Mouse (Mus musculus): ENCODE results near the gene Odf3b.
A peak's percentile ranks its signal among the peaks of the same experiment; 100 is the strongest.

Odf3b gene

DNA sequence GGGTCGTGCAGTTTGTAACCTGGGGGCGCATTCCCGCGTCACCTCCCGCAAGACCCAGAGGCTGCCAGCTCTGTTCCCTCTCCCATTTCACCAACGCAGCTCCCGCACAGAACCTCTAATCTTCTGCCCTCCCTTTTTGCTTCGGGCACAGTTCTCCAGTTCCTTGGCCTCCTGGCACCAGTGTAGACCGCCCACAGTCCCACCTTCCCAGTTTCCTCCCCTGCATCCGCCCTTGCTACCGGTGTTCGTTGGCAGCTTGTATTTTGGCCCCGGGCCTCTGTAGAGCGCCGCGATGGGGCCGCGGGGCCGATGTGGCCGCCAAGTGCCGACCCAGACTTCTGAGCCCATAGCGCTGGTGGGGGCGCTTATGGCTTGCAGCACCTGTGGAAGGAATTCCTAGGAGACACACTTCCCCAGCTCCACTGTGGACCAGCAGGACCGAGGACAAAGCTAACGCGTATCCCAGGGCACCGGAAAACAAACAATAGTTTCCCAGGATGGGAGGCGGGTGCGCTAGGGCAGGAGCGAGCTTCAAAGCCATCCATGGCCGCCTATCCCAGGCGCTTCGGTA, at the start of gene Odf3b:
Odf3b (minus strand) TSS at position 452 of the 571 bp plus-strand sequence.
- peak; percentile 90 for DNase-seq (ENCODE audit: low read depth, low spot score)

DNA sequence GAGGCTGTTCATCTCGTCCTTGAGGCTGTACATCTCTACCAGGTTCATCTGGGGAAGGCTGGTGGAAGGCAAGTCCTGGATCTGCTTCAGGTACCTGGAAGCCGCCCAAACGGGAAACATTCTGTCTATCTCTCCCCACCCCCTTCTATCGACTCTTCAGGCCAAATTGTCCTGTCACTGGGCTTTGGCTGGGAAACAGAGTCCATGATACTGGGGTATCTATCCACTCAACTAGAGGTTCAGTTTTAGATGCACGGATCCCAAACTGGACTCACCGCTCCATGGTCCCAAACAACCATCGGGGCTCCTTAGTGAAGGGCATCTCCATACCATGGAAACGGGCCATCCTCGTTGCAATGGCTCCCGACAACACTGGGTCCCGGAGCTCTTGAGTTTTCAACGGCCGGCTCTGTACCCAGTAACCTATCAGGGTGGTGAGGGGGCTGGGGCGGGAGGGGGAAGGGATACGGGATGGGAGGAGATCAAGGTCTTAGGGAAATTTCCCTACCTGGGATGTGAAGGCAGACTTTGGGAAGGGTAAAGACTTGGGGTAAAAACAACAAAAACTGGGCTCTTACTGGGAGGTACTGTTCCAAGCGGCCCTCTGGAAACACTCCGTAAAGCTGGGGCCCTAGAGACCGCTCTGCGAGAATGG, 49.2 kb upstream of the Odf3b start:
- no peak for DNase-seq (ENCODE audit: low read depth, low spot score)

DNA sequence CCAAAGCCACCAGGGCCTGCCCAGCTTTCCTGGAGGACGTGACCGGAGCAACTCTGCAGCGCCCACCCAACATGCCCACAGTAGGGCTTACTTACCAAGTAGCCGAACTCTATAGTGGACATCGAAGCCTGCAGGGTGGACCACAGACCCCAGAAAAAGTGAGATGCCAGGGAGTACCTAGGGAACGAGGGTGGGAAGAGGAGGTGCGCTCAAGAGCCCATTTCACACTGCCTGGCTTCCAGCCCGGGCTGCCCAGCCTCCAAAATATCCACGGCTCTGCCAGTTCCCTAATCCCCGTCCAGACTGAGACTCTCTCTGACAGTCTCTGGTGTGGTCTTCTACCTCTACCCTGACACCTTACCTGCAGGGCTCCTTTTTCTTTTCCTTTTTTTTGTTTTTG, 47.6 kb upstream of the Odf3b start:
- DNase-seq (ENCODE audit: low read depth, low spot score) = no peak

DNA sequence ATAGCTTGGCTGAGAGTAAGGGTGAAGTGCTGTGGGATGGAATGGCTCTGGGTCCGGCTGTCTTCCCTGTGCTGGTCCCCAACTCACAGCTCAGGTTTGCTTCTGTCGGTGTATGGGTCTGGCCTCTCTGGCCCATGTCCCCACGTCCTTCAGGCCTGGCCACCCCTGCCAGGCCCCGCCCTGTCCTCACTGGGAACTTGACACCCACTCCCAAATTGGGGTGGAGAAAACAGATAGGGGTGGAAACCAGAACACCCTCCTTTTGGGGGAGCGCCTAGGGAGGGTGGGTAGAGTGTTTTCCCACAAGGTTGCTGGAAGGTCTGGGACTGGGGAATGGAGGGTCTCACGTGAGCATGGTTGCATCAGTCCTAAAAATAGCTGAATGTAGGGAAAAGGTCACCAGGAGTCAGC, 46.6 kb upstream of the Odf3b start, which contains the start of gene Cpt1b:
Cpt1b (minus strand) TSS at position 153 of the 411 bp plus-strand sequence.
- no peak for DNase-seq (ENCODE audit: low read depth, low spot score)

DNA sequence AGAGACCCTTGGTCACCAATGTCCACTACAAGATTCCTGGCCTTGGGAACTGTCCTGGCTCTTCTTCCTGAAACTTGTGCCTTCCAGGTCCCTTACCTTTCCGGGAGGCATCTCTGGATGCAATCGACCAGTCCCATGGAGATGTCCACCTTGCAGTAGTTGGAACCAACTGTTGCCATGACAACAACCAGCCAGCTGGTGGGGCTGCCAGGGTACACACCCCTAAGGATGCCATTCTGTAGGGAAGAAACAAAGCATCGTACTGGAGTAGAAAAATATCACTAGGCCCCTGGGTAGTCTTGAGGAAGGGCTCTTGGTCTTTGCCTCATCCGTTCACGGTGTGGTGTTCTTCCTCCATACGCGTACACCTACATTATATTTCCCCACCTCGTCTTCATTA, 45.5 kb upstream of the Odf3b start:
- DNase-seq (ENCODE audit: low read depth, low spot score) = no peak

DNA sequence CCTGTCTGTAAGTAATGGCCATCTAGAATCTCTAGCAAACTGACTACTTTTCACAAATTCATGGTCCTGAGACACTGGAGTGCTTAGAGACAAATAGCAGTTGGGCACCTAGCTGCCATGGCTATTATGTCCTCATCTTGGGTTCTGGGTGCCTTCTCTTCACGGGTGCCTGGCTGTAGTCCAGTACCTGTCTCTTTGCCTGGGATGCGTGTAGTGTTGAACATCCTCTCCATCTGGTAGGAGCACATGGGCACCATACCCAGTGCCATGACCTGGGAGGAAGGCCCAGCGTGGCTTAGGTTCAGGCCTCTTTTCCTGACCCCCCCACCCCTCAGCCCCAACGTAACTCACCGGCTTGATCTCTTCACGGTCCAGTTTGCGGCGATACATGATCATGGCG, 42.9 kb upstream of the Odf3b start:
- DNase-seq (ENCODE audit: low read depth, low spot score) = peak; percentile 33

DNA sequence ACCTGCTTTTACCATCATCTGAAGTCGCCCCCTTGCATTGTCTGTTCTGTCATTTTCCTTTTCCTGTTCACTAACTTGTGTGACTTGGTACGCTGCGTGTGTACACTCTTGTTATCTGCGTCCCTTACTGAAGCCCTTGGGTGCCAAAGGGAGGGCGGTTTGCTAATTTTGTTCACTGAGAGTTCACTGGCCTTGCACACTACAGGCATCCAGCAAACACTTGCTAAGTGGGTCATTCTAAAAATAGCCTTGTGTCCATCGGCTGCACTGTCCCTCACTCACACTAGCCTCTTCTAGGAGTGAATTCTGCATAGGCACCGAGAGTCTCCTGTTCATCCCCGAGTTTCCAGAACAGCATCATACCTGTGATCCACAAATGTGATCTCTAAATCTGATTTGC, 36.2 kb upstream of the Odf3b start:
- peak; percentile 58 for DNase-seq (ENCODE audit: low read depth, low spot score)

DNA sequence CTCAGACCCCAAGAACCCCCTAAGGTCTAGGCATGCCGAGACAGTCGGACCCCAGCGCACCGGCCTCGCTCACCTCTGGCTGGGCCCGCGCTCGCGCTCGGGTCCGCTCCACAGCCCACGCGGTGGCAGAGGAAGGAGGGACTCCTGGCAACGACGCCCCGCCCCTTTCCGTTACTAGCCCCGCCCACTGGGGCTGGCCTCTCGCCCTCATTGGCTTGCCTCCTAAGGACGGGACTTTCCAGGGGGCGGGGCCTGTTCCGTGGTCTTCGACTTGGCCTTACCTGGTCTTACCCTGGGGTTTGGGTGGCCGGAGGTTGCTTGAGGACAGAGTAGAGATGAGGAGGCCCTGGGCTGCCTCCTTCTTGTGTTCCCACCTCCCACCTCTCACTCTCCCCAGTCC, 31.0 kb upstream of the Odf3b start, which contains the start of gene Syce3:
Syce3 (minus strand) TSS at position 386 of the 400 bp plus-strand sequence.
- no peak for DNase-seq (ENCODE audit: low read depth, low spot score)

DNA sequence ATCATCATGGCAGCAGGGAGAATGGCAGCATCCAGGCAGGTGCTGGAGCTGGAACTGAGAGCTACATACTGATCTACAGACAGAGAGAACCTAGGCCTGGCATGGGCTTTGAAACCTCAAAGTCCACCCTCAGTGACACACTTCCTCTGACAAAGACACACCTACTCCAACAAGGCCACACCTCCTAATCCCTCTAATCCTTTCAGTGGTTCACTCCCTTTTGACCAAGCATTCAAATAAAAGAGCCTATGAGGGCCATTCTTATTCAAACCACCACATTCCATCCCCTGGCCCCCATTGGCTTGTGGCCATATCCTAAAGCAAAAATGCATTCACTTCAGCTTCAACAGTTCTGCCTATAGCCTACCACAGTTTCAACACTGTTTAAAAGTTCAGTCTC, 27.6 kb upstream of the Odf3b start:
- DNase-seq (ENCODE audit: low read depth, low spot score) = no peak

DNA sequence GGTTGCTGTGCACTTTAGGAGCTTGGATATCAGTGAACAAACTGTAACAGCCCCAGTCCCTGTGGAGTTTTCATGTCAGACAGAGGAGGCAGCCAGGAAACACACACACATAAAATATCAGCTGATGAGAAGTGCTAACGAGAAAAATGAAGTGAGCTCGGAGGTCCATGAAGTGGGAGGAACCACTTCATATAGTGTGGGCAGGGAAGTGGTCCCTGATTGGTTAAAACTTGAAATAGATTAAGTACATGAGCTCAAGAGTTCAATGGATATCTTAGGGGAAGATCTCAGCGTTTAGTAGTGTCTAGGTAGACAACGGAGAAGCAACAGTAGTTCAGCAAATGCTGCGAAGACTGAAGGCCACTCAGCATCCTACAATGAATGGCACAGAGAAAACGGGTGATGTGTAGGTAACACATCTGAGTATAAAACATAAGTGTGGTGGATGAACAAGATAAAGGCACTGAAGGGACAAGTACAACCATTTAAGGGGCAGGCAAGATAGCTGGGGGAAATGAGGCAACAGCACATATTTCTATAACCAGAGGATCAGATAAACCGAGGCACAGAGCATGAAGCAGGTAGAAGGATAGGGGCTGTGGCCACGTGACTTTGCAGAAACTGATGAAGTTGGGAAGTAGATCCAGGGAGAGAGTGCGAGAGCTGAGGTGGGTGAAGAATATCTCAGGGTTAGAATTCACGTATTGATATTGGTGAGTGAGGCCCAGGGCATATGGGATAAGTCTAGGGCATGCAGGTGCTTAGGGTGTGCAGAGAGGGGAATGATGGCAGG, 25.9 kb upstream of the Odf3b start:
- no peak for DNase-seq (ENCODE audit: low read depth, low spot score)

DNA sequence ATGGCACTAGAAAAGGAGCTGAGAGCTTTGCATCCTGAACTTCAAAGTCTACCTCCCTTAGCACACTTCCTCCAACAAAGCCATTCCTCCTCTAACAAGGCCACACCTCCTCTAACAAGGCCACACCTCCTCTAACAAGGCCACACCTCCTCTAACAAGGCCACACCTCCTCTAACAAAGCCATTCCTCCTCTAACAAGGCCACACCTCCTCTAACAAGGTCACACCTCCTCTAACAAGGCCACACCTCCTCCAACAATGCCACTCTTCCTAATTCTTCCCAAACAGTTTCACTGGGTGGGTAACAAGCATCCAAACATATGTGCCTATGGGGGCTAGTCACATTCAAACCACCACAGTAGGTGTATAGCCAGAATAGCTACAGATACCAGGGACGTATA, 23.4 kb upstream of the Odf3b start:
- no peak for DNase-seq (ENCODE audit: low read depth, low spot score)

DNA sequence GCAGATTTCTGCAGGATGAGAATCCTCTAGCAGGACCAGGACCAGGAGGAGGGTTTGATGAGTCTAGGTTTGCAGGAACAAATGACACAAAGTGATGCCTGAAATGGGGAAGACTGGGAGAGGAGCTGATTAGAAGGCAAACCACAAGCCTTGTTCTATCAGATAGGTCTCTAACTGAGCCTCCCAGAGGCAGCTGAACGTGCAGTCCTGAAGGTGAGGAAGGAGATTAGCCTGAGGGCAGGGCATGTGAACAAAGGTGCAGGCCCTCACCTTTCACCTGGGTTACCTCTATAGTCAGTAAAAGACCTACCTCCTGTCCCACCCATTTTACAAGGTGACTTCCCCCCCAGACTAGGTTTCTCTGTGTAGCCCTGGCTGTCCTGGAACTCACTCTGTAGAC, 20.6 kb upstream of the Odf3b start:
- no peak for DNase-seq (ENCODE audit: low read depth, low spot score)

DNA sequence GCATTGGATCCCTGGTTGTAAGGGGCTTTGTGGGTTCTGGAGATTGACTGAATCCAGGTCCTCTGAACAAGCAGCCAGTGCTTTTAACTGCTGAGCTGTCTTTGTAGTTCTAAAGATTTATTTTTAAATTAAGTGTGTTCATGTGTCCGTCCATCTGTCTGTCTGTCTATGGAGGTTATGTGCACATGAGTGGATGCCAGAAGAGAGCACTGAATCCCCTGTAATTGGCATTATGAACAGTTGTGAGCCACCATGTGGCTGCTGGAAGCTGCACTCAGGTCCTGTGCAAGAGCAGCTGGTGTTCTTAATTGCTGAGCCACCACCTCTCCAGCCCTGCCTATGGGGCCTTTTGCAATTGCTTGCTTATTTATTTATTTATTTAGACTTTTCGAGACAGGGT, 19.1 kb upstream of the Odf3b start:
- peak; percentile 31 for DNase-seq (ENCODE audit: low read depth, low spot score)

DNA sequence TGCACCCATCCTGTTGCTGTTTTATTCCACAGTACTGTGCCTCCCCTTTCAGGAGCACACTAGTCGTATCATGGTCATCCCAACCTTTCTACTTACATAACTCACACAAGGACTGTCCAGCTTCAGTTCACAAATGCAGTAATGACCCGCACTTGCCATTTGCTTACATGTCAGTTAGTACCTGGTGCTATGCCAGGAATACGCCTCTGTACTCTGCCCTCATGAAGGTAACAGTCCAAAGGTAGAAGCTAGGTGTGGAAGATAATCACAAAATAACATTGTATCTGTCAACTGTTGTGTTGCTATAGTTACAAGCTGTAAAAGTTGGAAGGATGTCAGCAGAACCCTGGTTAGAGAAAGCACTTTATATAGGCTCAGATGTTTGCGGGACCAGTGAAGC, 17.8 kb upstream of the Odf3b start:
- DNase-seq (ENCODE audit: low read depth, low spot score) = no peak

DNA sequence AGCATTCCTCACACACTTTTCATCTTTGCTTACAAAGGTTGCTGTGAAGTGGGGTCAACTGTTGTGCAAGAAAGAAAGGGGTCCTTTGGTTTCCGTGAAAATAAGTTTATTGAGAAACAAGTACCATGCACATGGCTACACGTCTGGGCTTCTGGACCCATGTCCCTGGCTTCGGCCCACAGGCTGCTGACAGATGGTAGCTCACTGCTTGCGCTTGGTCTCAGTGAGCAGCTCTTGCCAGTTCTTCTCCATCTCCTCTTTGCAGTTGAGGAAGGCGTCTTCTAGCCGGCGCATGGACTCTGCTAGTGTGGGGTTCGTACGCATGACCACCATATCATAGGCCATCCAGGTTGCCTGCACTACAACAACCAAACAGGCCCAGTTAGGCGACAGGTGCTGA, 11.0 kb upstream of the Odf3b start:
- DNase-seq (ENCODE audit: low read depth, low spot score) = peak; percentile 59

DNA sequence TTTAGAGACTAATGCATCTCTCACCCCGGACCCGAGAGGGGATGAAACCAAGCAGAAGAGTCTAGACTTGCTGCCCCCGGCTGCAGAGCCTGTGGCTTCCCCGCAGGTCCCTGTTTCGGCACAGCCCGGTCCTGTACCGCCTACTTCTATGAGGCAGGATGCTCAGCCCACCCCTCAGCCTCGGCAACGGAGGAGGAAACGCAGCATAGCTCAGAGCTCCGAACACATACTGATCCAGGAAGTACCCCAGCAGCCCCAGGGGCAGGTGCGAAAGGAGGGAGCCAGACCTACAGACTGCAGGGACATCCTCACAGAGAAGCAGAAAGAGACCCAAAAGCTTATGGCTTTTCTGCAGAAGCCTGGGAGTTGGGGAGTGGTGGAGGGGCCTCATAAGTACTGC, 8.0 kb upstream of the Odf3b start:
- DNase-seq (ENCODE audit: low read depth, low spot score) = no peak

DNA sequence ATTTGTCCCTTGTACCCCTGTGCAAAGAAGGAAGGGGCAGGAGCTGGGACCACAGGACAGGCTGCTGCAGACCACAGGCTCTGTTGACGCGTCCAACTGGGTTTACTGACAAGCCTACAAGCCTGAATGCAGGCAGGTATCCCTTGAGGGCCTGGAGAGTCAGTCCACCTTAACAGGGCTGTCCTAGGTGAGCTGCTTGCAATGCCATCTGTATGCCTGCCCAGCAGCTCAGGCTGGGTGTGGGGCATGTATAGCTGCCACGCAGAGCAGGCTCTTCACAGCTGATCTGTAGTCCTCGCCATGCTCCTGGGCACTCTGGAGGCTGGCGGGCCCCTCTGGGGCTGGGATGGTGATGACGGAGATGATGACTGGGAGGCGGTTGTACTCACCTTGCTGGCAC, 5.5 kb upstream of the Odf3b start, which contains the start of gene Klhdc7b:
Klhdc7b (plus strand) TSS at position 301 of the 400 bp plus-strand sequence.
- no peak for DNase-seq (ENCODE audit: low read depth, low spot score)

DNA sequence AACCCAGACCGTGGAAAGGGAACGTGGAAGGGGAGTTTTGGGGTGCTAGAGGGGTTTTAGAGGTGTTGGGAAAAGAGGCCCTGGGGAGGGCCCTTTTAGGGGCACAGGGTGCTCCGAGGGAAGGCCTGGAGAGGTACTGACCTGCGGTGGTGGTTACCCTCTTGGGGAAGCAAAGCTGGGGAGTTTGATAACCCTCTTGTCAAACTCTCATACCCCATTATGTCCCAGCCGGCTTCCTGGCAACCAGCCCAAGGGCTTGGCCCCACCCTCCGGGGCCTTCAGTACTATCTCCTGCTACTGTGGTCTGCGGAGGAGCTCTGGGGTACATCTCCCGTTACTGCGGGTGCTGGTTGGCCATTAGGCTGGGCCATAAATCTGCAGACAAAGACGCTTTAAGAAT, 347 bp upstream of the Odf3b start:
- DNase-seq (ENCODE audit: low read depth, low spot score) = no peak

DNA sequence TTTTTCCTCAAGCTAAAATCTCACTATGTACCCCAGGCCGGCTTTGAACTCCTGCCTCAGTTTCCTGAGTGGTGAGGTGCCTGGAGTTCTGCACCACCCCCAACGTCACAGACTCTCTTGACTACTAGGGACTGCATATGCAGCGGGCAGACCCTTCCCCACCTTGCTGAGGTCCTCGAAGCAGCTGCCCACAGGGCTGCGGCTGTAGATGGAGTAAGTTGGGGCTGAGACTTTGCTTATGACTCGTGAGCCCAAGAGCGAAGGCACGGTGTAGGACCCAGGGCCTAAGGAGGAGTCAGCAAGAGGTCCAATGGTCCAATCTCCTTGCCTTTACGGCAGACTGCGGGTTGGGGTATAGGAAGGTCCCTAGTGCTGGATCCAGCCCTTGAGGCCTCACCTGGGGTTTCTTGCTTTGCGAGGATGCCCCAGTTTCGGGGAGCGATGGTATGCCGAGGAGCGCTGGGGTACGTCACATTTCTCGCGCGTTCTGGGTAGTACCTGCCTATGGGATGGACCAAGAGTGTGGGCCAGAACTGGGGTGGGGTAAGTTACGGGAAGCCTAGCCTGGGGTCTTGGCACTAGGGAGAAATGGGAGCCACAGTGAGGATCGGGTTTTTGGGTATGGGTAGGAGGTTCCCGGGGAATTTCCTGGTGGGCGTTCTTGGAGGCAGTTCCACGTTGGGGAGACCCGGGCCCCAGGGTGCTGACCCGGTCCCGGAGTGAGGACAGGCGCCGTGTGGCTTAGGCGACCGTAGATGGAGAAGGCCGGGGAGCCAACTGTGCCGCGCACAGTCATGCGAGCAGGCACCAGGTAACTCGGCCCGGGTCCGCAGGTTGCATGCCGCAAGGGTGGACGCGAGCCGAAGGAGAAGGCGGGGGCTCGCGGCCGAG, 899 bp downstream of the Odf3b start:
- peak; percentile 50 for DNase-seq (ENCODE audit: low read depth, low spot score)

DNA sequence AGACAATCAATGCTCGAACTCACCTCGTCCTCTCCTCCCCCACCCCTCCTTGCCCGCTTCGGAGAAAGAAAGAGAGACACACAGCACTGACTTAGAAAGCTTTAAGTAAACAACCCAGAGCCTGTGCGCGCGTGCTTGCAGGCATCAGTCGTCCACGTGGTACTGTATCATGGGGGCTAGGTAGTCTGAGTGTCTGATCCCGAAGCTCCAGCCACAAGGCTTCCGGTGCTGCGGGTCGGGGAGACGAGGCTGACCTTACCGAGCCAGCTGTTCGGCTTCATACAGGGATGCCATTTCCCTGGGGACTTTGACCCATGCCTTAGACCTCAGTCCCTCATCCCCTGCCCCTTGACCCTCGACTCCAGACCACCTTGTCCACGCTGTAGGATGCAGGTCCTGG, 1.7 kb downstream of the Odf3b start:
- DNase-seq (ENCODE audit: low read depth, low spot score) = no peak

DNA sequence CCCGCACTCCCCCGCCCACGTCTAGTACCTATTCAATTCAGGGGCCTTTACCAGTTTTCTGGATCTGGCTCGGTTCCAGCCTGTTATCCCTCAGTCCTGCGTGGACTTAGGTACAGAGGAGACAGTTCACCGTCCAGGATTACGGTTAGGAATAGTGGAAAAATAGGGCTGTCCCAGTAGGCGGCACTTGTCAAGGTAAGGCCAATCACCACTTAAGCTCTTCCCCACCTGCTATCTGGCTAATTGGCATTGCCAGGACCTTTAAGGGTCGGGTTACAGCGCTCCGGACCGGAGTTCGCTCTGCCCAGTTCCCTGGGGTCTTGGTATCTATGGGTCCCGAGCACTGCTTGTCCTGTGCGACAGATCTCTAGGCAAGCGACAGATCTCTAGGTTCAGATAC, 2.1 kb downstream of the Odf3b start, which contains the start of gene Tymp:
Tymp (minus strand) TSS at position 83 of the 400 bp plus-strand sequence.
- no peak for DNase-seq (ENCODE audit: low read depth, low spot score)

DNA sequence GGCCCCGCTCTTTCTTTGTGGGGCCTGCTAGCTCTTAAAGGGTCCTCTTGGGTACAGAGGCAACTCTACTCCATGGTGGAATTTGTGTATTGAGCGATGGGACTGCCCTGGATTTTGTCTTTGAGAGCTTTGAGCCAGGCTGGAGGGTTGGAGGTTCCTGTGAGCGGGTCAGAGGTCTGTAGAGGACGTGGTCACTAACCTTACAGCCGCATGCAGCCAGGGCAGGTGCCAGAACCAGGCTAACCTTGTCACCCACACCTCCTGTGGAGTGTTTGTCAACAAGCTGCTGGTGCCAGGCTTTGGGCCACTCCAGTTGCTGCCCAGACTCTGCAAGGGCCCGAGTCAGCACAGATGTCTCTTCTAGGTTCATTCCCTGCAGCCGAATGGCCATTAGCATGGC, 3.0 kb downstream of the Odf3b start:
- no peak for DNase-seq (ENCODE audit: low read depth, low spot score)

Data from brain, adult 2 months (tissue).